Comparison of ENCODE assay signal across 26 mouse cellular contexts in genomic region chr14:14799861-14800260, GRCm38 (mm10). TPM values are rescaled to one million over a fixed set of nuclear protein-coding genes. Genes with fewer than 3 reads are reported as not detected.
DNase-seq lines count a peak whose midpoint lies in the region; ATAC-seq and TF ChIP-seq lines count a peak whose summit lies in the region.
"Had no signal": no experiment of that assay in that cellular context is flagged by ENCODE, and none has a peak within 500 bp of the region (broad histone marks: within the 10 kb centered on the region; RNA-seq: fewer than 3 reads in every experiment).

No protein-coding gene starts in this region.

- WGBS in macrophage (ENCODE audit: missing documents), result 4% methylated on average over 5 of the region's 5 CpGs
- 94% methylated on average over 5 of the region's 5 CpGs for WGBS in midbrain, embryonic 11.5 days

- peaks cover 16% of the 10 kb centered on the region for H3K4me1 ChIP-seq in bone marrow macrophage, adult 2 months (ENCODE audit: control insufficient read depth, insufficient read depth, low read length)
- H3K4me1 ChIP-seq in midbrain, embryonic 11.5 days (ENCODE audit: control insufficient read depth, insufficient read depth, low read length), result no peaks in the 10 kb centered on the region
- H3K4me1 ChIP-seq: forebrain, embryonic 15.5 days had no signal

- TF ChIP-seq POLR2A in bone marrow macrophage, adult 2 months (IDR thresholded peaks at IDR 0.05; ENCODE audit: borderline replicate concordance, low read depth, low read length), result no peak

- H3K79me2 ChIP-seq in macrophage (ENCODE audit: inconsistent target), result no peaks in the 10 kb centered on the region

- H3K4me3 ChIP-seq in bone marrow macrophage, adult 2 months (ENCODE audit: insufficient read depth, low read length), result no peak overlapping the region
- no peak overlapping the region for H3K4me3 ChIP-seq in macrophage (ENCODE audit: inconsistent target)
- H3K4me3 ChIP-seq in midbrain, embryonic 11.5 days (ENCODE audit: low read depth, low read length), result no peak overlapping the region
- H3K4me3 ChIP-seq: embryonic facial prominence, embryonic 12.5 days; embryonic facial prominence, embryonic 15.5 days; forebrain, embryonic 12.5 days; forebrain, embryonic 15.5 days had no signal

- intact Hi-C loops in heart, postnatal 25 days (cut with DNase I), result no loop called here

- no peak overlapping the region for H3K4me2 ChIP-seq in midbrain, embryonic 11.5 days
- H3K4me2 ChIP-seq: embryonic facial prominence, embryonic 12.5 days; embryonic facial prominence, embryonic 15.5 days; forebrain, embryonic 12.5 days; forebrain, embryonic 15.5 days; heart, embryonic 11.5 days; hindbrain, embryonic 14.5 days had no signal

- DNase-seq in naive thymus-derived CD4-positive, alpha-beta T cell, adult 2 months (ENCODE audit: low read depth), result peak; percentile 9
- DNase-seq in midbrain, embryonic 11.5 days (ENCODE audit: low spot score, missing footprints), result no peak
- DNase-seq in heart, postnatal 25 days (ENCODE audit: low spot score), result no peak
- DNase-seq: adrenal gland, adult 2 months; adrenal gland, postnatal 14 days; cerebellum, adult 11-12 months; cerebellum, adult 8-10 months; cerebellum, postnatal 10 days; cerebellum, postnatal 36 days; gastrocnemius, postnatal 10 days; gastrocnemius, postnatal 36 days; heart, adult 11 months; heart, postnatal 36 days had no signal

- no peaks in the 10 kb centered on the region for H3K27me3 ChIP-seq in midbrain, embryonic 11.5 days (ENCODE audit: control insufficient read depth, insufficient read depth, low read length)
- H3K27me3 ChIP-seq: embryonic facial prominence, embryonic 12.5 days; embryonic facial prominence, embryonic 15.5 days; forebrain, embryonic 12.5 days; forebrain, embryonic 15.5 days had no signal

- no peaks in the 10 kb centered on the region for H3K36me3 ChIP-seq in macrophage (ENCODE audit: inconsistent target)
- H3K36me3 ChIP-seq in midbrain, embryonic 11.5 days (ENCODE audit: control insufficient read depth, insufficient read depth, low read length), result no peaks in the 10 kb centered on the region; the same call in 1 of the 2 replicates

- H3K9me3 ChIP-seq in midbrain, embryonic 11.5 days (ENCODE audit: control insufficient read depth, low read length), result no peaks in the 10 kb centered on the region
- H3K9me3 ChIP-seq: embryonic facial prominence, embryonic 12.5 days; embryonic facial prominence, embryonic 15.5 days; forebrain, embryonic 12.5 days; forebrain, embryonic 15.5 days had no signal

- peak overlapping the region; percentile 86 for H3K27ac ChIP-seq in bone marrow macrophage, adult 2 months (ENCODE audit: insufficient read depth, low read depth, low read length)
- peak overlapping the region; percentile 56 for H3K27ac ChIP-seq in macrophage
- H3K27ac ChIP-seq in midbrain, embryonic 11.5 days (ENCODE audit: low read depth, low read length), result no peak overlapping the region
- H3K27ac ChIP-seq: embryonic facial prominence, embryonic 12.5 days; embryonic facial prominence, embryonic 15.5 days; forebrain, embryonic 12.5 days; forebrain, embryonic 15.5 days; hindbrain, embryonic 14.5 days; hindbrain, postnatal 0 days had no signal

- no peak overlapping the region for H3K9ac ChIP-seq in midbrain, embryonic 11.5 days (ENCODE audit: low read length)
- H3K9ac ChIP-seq: embryonic facial prominence, embryonic 12.5 days; embryonic facial prominence, embryonic 15.5 days; forebrain, embryonic 12.5 days; forebrain, embryonic 15.5 days; hindbrain, embryonic 14.5 days had no signal

- no peak for TF ChIP-seq CTCF in bone marrow macrophage, adult 2 months (IDR thresholded peaks at IDR 0.05; ENCODE audit: low read depth, low read length)

- ATAC-seq in common myeloid progenitor, adult 5-6 weeks (replicated peaks; ENCODE audit: low read depth, poor library complexity, severe bottlenecking), result peak; percentile 46
- ATAC-seq in midbrain, embryonic 11.5 days (ENCODE audit: low FRiP score), result no peak
- ATAC-seq: CD4-positive, CD25-positive, alpha-beta regulatory T cell, adult 4 months; forebrain, embryonic 15.5 days; hindbrain, postnatal 0 days; inflammation-experienced regulatory T-cells, adult 6 months had no signal

RNA-seq across cellular contexts. Expression of gene Nek10, which starts 3.4 kb away (rescaled TPM):
- polyA plus RNA-seq in bone marrow macrophage, adult 2 months (2012; ENCODE audit: insufficient read depth, insufficient read length, missing spikeins), result 0.09 TPM in 1 of 2 replicates, not detected in the other
- 0.05 TPM in 1 of 2 replicates, not detected in the other for total RNA-seq in common myeloid progenitor, adult 5-6 weeks (2017)
- under 1 TPM in 23 of 26 experiments, not detected in 3; 0.06 to 0.47 (median 0.17) TPM for total RNA-seq in macrophage (2018; cell fraction: chromatin; rRNA removed)
- under 1 TPM in 16 of 26 experiments, not detected in 10; under 0.01 to 0.11 (median 0.04) TPM for total RNA-seq in macrophage (2018; cell fraction: cytosol; rRNA removed)
- under 1 TPM in 19 of 26 experiments, not detected in 7; 0.05 to 0.62 (median 0.15) TPM for total RNA-seq in macrophage (2018; cell fraction: nucleus; rRNA removed)
- polyA plus RNA-seq in macrophage (2018), result 0.03 to 0.07 TPM (median 0.07 TPM) in 3 replicates
- polyA plus RNA-seq in midbrain, embryonic 11.5 days (2014; fragmentation: Nextera tagmentation; extraction: Ambion mirVana), result 0.03 TPM in 1 of 2 replicates, not detected in the other
- total RNA-seq in heart, postnatal 25 days (2021), result under 1 TPM; 0.21 to 0.22 TPM
- total RNA-seq: MEL had no signal
- polyA plus RNA-seq: adrenal gland, adult 2 months; heart, embryonic 11.5 days; inflammation-experienced regulatory T-cells, adult 6 months had no signal
